Mouse (Mus musculus): Measurements from ENCODE around the gene Pde9a. TPM values are rescaled to one million over a fixed set of nuclear protein-coding genes. Genes with fewer than 3 reads are reported as not detected.

Gene Pde9a
- polyA plus RNA-seq, 1 experiment, result not detected

DNA sequence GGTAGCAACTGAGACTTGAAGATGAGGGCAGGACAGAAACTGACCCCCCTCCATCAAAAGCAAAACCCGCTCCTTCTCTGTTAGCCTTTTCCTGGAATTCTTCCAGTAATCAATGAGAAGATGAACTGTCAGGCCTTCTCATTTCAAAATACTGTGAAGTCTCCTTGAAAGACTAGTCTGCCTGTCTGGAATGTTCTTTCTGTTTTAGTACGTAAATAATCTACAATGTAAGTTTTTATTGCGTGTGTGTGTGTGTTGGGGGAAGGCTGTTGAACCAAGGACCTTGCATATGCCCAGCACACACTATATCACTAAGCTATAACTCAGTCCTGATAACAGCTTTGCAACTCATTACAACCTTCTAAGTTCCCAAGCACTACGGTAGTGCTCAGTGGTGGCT is 139.1 kb downstream of the Pde9a start:
- Histone ChIP-seq H3K36me3 (ENCODE audit: control insufficient read depth) (peaks cover 50% of the 10 kb centered on the region), H3K4me3 (replicated peaks) (no peak overlapping the region), H3K9me3 (ENCODE audit: control insufficient read depth, low read length) (no peaks in the 10 kb centered on the region), H3K4me1 (ENCODE audit: control insufficient read depth) (peaks cover 18% of the 10 kb centered on the region), H3K27me3 (ENCODE audit: control insufficient read depth) (no peaks in the 10 kb centered on the region)
- TF ChIP-seq GATA1 (IDR thresholded peaks at IDR 0.05; ENCODE audit: low read length) (no peak), TAL1 (IDR thresholded peaks at IDR 0.05; ENCODE audit: low read length) (no peak)

GRCm38 (mm10) chr17:31525816-31526215 is 139.8 kb downstream of the Pde9a start:
- no peaks in the 10 kb centered on the region for H3K27me3 ChIP-seq (ENCODE audit: control insufficient read depth)
- no peak overlapping the region for H3K4me3 ChIP-seq (replicated peaks)
- H3K9me3 ChIP-seq (ENCODE audit: control insufficient read depth, low read length), result no peaks in the 10 kb centered on the region
- no peak for TF ChIP-seq TAL1 (IDR thresholded peaks at IDR 0.05; ENCODE audit: low read length)
- no peak for TF ChIP-seq GATA1 (IDR thresholded peaks at IDR 0.05; ENCODE audit: low read length)
- peaks cover 11% of the 10 kb centered on the region for H3K4me1 ChIP-seq (ENCODE audit: control insufficient read depth)
- H3K36me3 ChIP-seq (ENCODE audit: control insufficient read depth), result peaks cover 52% of the 10 kb centered on the region

Other genes starting within 250 kb of the Pde9a start
- not detected in 2 replicates for gene Tff2, start 241.9 kb upstream of the Pde9a start, polyA plus RNA-seq (2012)
- gene Tff1, start 220.9 kb upstream of the Pde9a start, polyA plus RNA-seq (2012), result not detected in 2 replicates
- gene Tmprss3, start 187.2 kb upstream of the Pde9a start, polyA plus RNA-seq (2012), result not detected in 2 replicates
- gene Ubash3a, start 178.3 kb upstream of the Pde9a start, polyA plus RNA-seq (2012), result 0.80 and 0.94 TPM in 2 replicates
- gene Rsph1, start 108.8 kb upstream of the Pde9a start, polyA plus RNA-seq (2012), result not detected in 2 replicates
- 0.01 TPM in 2 replicates for gene Slc37a1, start 99.4 kb upstream of the Pde9a start, polyA plus RNA-seq (2012)
- 0.85 and 1.0 TPM in 2 replicates for gene Wdr4, start 133.8 kb downstream of the Pde9a start, polyA plus RNA-seq (2012)
- 15.1 and 29.2 TPM in 2 replicates for gene Ndufv3, start 133.9 kb downstream of the Pde9a start, polyA plus RNA-seq (2012)
- 0.30 and 0.36 TPM in 2 replicates for gene Pknox1, start 178.5 kb downstream of the Pde9a start, polyA plus RNA-seq (2012)

All from erythroblast, embryonic 14.5 days (primary cell).